9 mouse cellular contexts compared by ENCODE assay signal in the genomic region with DNA sequence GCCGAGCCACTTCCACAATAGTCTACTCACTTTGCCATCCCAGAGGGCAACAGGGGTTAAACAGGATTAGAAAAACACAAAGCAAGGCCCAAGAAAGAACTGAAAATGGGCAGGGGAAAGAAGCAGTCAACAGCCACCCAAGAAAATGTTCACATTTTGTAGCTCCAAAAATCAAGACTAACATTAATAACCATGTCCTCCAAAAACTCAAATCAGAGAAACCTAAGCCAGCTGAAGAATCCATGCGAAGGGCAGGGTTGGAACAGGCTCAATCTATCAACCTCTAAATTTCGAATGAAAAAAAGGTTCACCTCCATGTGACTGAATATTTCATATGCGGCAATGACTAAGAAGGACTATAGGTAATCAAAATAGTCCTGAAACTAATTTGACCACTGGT. TPM values are rescaled to one million over a fixed set of nuclear protein-coding genes. Genes with fewer than 3 reads are reported as not detected.
DNase-seq lines count a peak whose midpoint lies in the region; ATAC-seq and TF ChIP-seq lines count a peak whose summit lies in the region.
"Had no signal": no experiment of that assay in that cellular context is flagged by ENCODE, and none has a peak within 500 bp of the region (broad histone marks: within the 10 kb centered on the region; RNA-seq: fewer than 3 reads in every experiment).

No protein-coding gene starts in this region.

- peak overlapping the region; percentile 99 for H3K27ac ChIP-seq in heart, adult 2 months
- H3K27ac ChIP-seq in heart, postnatal 0 days (ENCODE audit: low read depth): peak overlapping the region; percentile 100
- no peak overlapping the region; the same call in 1 of the 2 replicates for H3K27ac ChIP-seq in midbrain, embryonic 10.5 days (replicated peaks)

- peak overlapping the region; percentile 66 for H3K4me3 ChIP-seq in heart, adult 2 months
- H3K4me3 ChIP-seq in E14TG2a.4 (replicated peaks; ENCODE audit: low read length): peak overlapping the region; percentile 95
- H3K4me3 ChIP-seq in heart, postnatal 0 days (ENCODE audit: low read depth, low read length): peak overlapping the region; percentile 92
- H3K4me3 ChIP-seq in midbrain, embryonic 10.5 days: peak overlapping the region; percentile 84

- no peaks in the 10 kb centered on the region for H3K27me3 ChIP-seq in heart, adult 2 months (ENCODE audit: control insufficient read depth, insufficient read depth, low read length)
- H3K27me3 ChIP-seq in E14TG2a.4 (ENCODE audit: insufficient read depth, low read length): no peaks in the 10 kb centered on the region
- no peaks in the 10 kb centered on the region for H3K27me3 ChIP-seq in heart, postnatal 0 days (ENCODE audit: control insufficient read depth, insufficient read depth, low read length)
- no peaks in the 10 kb centered on the region for H3K27me3 ChIP-seq in midbrain, embryonic 10.5 days (ENCODE audit: low read depth, poor library complexity, severe bottlenecking)

- peaks cover 13% of the 10 kb centered on the region for H3K9me3 ChIP-seq in E14TG2a.4 (ENCODE audit: low read length)
- H3K9me3 ChIP-seq in heart, postnatal 0 days (replicated peaks; ENCODE audit: control insufficient read depth, low read length): no peaks in the 10 kb centered on the region
- no peaks in the 10 kb centered on the region; the same call in 1 of the 2 replicates for H3K9me3 ChIP-seq in midbrain, embryonic 10.5 days (replicated peaks)

- peaks cover 14% of the 10 kb centered on the region for H3K4me1 ChIP-seq in heart, adult 2 months (ENCODE audit: control insufficient read depth, insufficient read depth, low read length)
- peaks cover 27% of the 10 kb centered on the region for H3K4me1 ChIP-seq in E14TG2a.4 (replicated peaks; ENCODE audit: low read depth, low read length)
- H3K4me1 ChIP-seq in heart, postnatal 0 days (ENCODE audit: control insufficient read depth, insufficient read depth): peaks cover 32% of the 10 kb centered on the region
- peaks cover 28% of the 10 kb centered on the region for H3K4me1 ChIP-seq in midbrain, embryonic 10.5 days

- TF ChIP-seq EP300 in heart, adult 2 months (IDR thresholded peaks at IDR 0.05; ENCODE audit: insufficient read depth, low read depth, low read length): no peak
- TF ChIP-seq EP300 in heart, postnatal 0 days (IDR thresholded peaks at IDR 0.05; ENCODE audit: low read depth): no peak

- H3K4me2 ChIP-seq in heart, postnatal 0 days (ENCODE audit: low read depth, low read length): peak overlapping the region; percentile 90

- H3K36me3 ChIP-seq in heart, adult 2 months (ENCODE audit: control insufficient read depth, insufficient read depth, low read length): peaks cover 33% of the 10 kb centered on the region
- H3K36me3 ChIP-seq in E14TG2a.4 (ENCODE audit: insufficient read depth, low read length): 0 out of 2 replicates have a peak, but pooled peaks cover 3% of the 10 kb centered on the region
- no peaks in the 10 kb centered on the region for H3K36me3 ChIP-seq in heart, postnatal 0 days (replicated peaks; ENCODE audit: control insufficient read depth, insufficient read depth, low read length)
- H3K36me3 ChIP-seq in midbrain, embryonic 10.5 days: no peaks in the 10 kb centered on the region

- intact Hi-C loops in heart, adult 2 months (cut with DNase I): no loop called here
- intact Hi-C loops in heart, postnatal 25 days (cut with DNase I): no loop called here

- H3K9ac ChIP-seq in heart, adult 2 months (ENCODE audit: low read depth, low read length): peak overlapping the region; percentile 29; the same call in 1 of the 2 replicates
- H3K9ac ChIP-seq in heart, postnatal 0 days (replicated peaks; ENCODE audit: low read depth, low read length): peak overlapping the region; percentile 94; the same call in 1 of the 2 replicates

- no peak for TF ChIP-seq CTCF in heart, adult 2 months (IDR thresholded peaks at IDR 0.05)
- no peak for TF ChIP-seq CTCF in E14TG2a.4 (conservative IDR thresholded peaks at IDR 0.05; ENCODE audit: low read length)
- TF ChIP-seq CTCF in heart, postnatal 0 days (IDR thresholded peaks at IDR 0.05; ENCODE audit: low read depth): no peak

- ATAC-seq in heart, postnatal 0 days (ENCODE audit: insufficient read depth, low read depth): no peak

- peaks cover 4% of the 10 kb centered on the region for H3K79me2 ChIP-seq in heart, adult 2 months (replicated peaks; ENCODE audit: control insufficient read depth, insufficient read depth, low read length)

- WGBS in heart, adult 2 months: 46% methylated on average over 4 of the region's 4 CpGs
- whole genome bisulfite sequencing in heart, postnatal 0 days: 67% methylated on average over 4 of the region's 4 CpGs
- whole genome bisulfite sequencing in midbrain, embryonic 10.5 days: 57% methylated on average over 4 of the region's 4 CpGs

- no peak for TF ChIP-seq POLR2A in heart, adult 2 months (IDR thresholded peaks at IDR 0.05; ENCODE audit: insufficient read depth, low read depth, low read length)

- no peak for DNase-seq in heart, adult 2 months
- no peak for DNase-seq in heart, postnatal 25 days (ENCODE audit: low spot score)
- no peak for DNase-seq in heart, postnatal 0 days (ENCODE audit: low spot score)
- peak; percentile 28 for DNase-seq in midbrain, embryonic 10.5 days (ENCODE audit: low spot score)
- no peak for DNase-seq in ovary, postnatal 10 days (ENCODE audit: low spot score)
- no peak for DNase-seq in adrenal gland, postnatal 36 days
- DNase-seq in natural killer cell, adult 2 months (ENCODE audit: low spot score in 2 of 2): no peak
- DNase-seq: gastrocnemius, postnatal 14 days had no signal

RNA-seq across cellular contexts. Expression of a gene that starts 1.5 kb away (rescaled TPM):
- total RNA-seq in heart, adult 2 months (2021): 100 to 1,000 TPM in 1 of 2 experiments, 10 to 100 TPM in 1; 32.3 to 104 TPM
- 17.3 and 27.4 TPM in 2 replicates for polyA plus RNA-seq in heart, adult 2 months (2012; rRNA removed)
- 100 to 1,000 TPM in 1 of 2 experiments, 10 to 100 TPM in 1; 43.3 to 115 TPM for total RNA-seq in heart, postnatal 25 days (2021)
- 30.9 and 34.4 TPM in 2 replicates for total RNA-seq in heart, postnatal 0 days (2014; rRNA removed; ENCODE audit: low replicate concordance)
- polyA plus RNA-seq in heart, postnatal 0 days (2015; fragmentation: Nextera tagmentation; extraction: Ambion mirVana): 23.5 and 23.7 TPM in 2 replicates
- polyA plus RNA-seq in midbrain, embryonic 10.5 days (2016; fragmentation: Nextera tagmentation; extraction: Ambion mirVana): 4.0 and 4.1 TPM in 2 replicates
- 10 to 100 TPM; 69.0 to 98.7 TPM for total RNA-seq in adrenal gland, postnatal 36 days (2021)

RNA-seq across cellular contexts. Expression of a gene that starts 33.6 kb away (rescaled TPM):
- 10 to 100 TPM; 31.5 to 35.9 TPM for total RNA-seq in heart, adult 2 months (2021)
- polyA plus RNA-seq in heart, adult 2 months (2012; rRNA removed): 12.7 and 18.8 TPM in 2 replicates
- 10 to 100 TPM; 36.1 to 37.2 TPM for total RNA-seq in heart, postnatal 25 days (2021)
- total RNA-seq in heart, postnatal 0 days (2014; rRNA removed; ENCODE audit: low replicate concordance): 3.4 and 22.0 TPM in 2 replicates
- 36.9 and 37.2 TPM in 2 replicates for polyA plus RNA-seq in heart, postnatal 0 days (2015; fragmentation: Nextera tagmentation; extraction: Ambion mirVana)
- polyA plus RNA-seq in midbrain, embryonic 10.5 days (2016; fragmentation: Nextera tagmentation; extraction: Ambion mirVana): 11.3 and 12.6 TPM in 2 replicates
- total RNA-seq in adrenal gland, postnatal 36 days (2021): 10 to 100 TPM; 23.5 to 27.0 TPM

RNA-seq across cellular contexts. Expression of a gene that starts 33.8 kb away (rescaled TPM):
- total RNA-seq in heart, adult 2 months (2021): 100 to 1,000 TPM; 499 to 586 TPM
- polyA plus RNA-seq in heart, adult 2 months (2012; rRNA removed): 160 and 269 TPM in 2 replicates
- 100 to 1,000 TPM; 564 to 583 TPM for total RNA-seq in heart, postnatal 25 days (2021)
- 517 and 617 TPM in 2 replicates for total RNA-seq in heart, postnatal 0 days (2014; rRNA removed; ENCODE audit: low replicate concordance)
- polyA plus RNA-seq in heart, postnatal 0 days (2015; fragmentation: Nextera tagmentation; extraction: Ambion mirVana): 236 and 241 TPM in 2 replicates
- polyA plus RNA-seq in midbrain, embryonic 10.5 days (2016; fragmentation: Nextera tagmentation; extraction: Ambion mirVana): 379 and 446 TPM in 2 replicates
- 100 to 1,000 TPM; 864 to 902 TPM for total RNA-seq in adrenal gland, postnatal 36 days (2021)
